Mouse (Mus musculus) intestine, postnatal 0 days (tissue): ENCODE measurements around the gene Ikzf3. TPM values are rescaled to one million over a fixed set of nuclear protein-coding genes. Genes with fewer than 3 reads are reported as not detected.

ENCODE experiments used
- ATAC-seq: fragments of 200-750 bp; cut with Nextera tagmentation; 2 replicates; pipeline ENCODE4 v1.8.0; 2017; ENCODE audit warnings: mild to moderate bottlenecking, moderate TSS enrichment, moderate library complexity
- H3K27ac ChIP-seq: fragments of 300-500 bp; sonication (generic); 2 replicates; pipeline ENCODE4 v1.5.1; 2014; ENCODE audit warnings: mild to moderate bottlenecking, low read depth, low read length, moderate library complexity
- H3K27me3 ChIP-seq: fragments of 300-500 bp; sonication (generic); replicated peaks from 2 replicates; pipeline ENCODE4 v1.6.1; 2014; ENCODE audit warnings: low read length, mixed read lengths; ENCODE audit not compliant: control insufficient read depth, insufficient read depth
- H3K36me3 ChIP-seq: fragments of 300-500 bp; sonication (generic); 2 replicates; pipeline ENCODE4 v1.6.1; 2014; ENCODE audit warnings: mild to moderate bottlenecking, moderate library complexity; ENCODE audit not compliant: control insufficient read depth, insufficient read depth
- H3K4me1 ChIP-seq: fragments of 300-500 bp; sonication (generic); replicated peaks from 2 replicates; pipeline ENCODE4 v1.6.1; 2014; ENCODE audit warnings: antibody characterized with exemption, low read length, mixed read lengths; ENCODE audit not compliant: control insufficient read depth, insufficient read depth
- H3K4me2 ChIP-seq: fragments of 300-500 bp; sonication (generic); replicated peaks from 2 replicates; pipeline ENCODE4 v1.6.1; 2014; ENCODE audit warnings: low read depth, mild to moderate bottlenecking, moderate library complexity
- H3K4me3 ChIP-seq: fragments of 300-500 bp; sonication (generic); 2 replicates; pipeline ENCODE4 v1.5.1; 2014; ENCODE audit warnings: low read depth, low read length
- H3K9ac ChIP-seq: fragments of 300-500 bp; sonication (generic); 2 replicates; pipeline ENCODE4 v1.6.1; 2014; ENCODE audit warnings: mild to moderate bottlenecking, low read depth, low read length
- H3K9me3 ChIP-seq: fragments of 300-500 bp; sonication (generic); 2 replicates; pipeline ENCODE4 v1.6.1; 2016; ENCODE audit warnings: mixed run types; ENCODE audit not compliant: control insufficient read depth
- CTCF ChIP-seq: sonication (generic); IDR thresholded peaks from 2 replicates; pipeline ENCODE4 v1.5.1; 2016; ENCODE audit warnings: low read depth, mild to moderate bottlenecking, control low read depth, antibody characterized with exemption, moderate library complexity
- WGBS: fragments of 180-500 bp; shearing (Covaris S2); extraction: QIAGEN DNeasy Blood & Tissue Kit; methylation state at CpG from one replicate; pipeline ENCODE4 v1.1.7; 2014; 5-methylcytosine and 5-hydroxymethylcytosine counted together
- polyA plus RNA-seq: library from polyadenylated mRNA; unstranded; fragments of >200 nt; fragmentation: Nextera tagmentation; extraction: Ambion mirVana; gene quantifications from 2 replicates; pipeline ENCODE4 v1.2.1, GENCODE M21; 2015

The Ikzf3 gene
- polyA plus RNA-seq, 1 experiment from 2014 or later = 0.20 TPM

- H3K4me3 ChIP-seq = no peak overlapping the region
- H3K4me1 ChIP-seq = no peaks in the 10 kb centered on the region
- ATAC-seq = no peak
- H3K27ac ChIP-seq = no peak overlapping the region
- H3K36me3 ChIP-seq = no peaks in the 10 kb centered on the region
- WGBS = 80% methylated on average over 12 of the region's 12 CpGs
- no peak overlapping the region for H3K4me2 ChIP-seq
- TF ChIP-seq CTCF = no peak
- no peak overlapping the region for H3K9ac ChIP-seq
- no peaks in the 10 kb centered on the region for H3K9me3 ChIP-seq
- no peaks in the 10 kb centered on the region for H3K27me3 ChIP-seq
Observed at GRCm38 (mm10) chr11:98479940-98480497, 65.8 kb downstream of the Ikzf3 start.

- Histone ChIP-seq H3K9me3 (no peaks in the 10 kb centered on the region), H3K9ac (no peak overlapping the region), H3K4me2 (no peak overlapping the region), H3K36me3 (no peaks in the 10 kb centered on the region), H3K27ac (no peak overlapping the region), H3K27me3 (no peaks in the 10 kb centered on the region), H3K4me1 (no peaks in the 10 kb centered on the region), H3K4me3 (no peak overlapping the region)
- 74% methylated on average over 13 of the region's 13 CpGs for WGBS
- TF ChIP-seq CTCF = no peak
- ATAC-seq = no peak
Observed at GRCm38 (mm10) chr11:98479026-98479939, 66.5 kb downstream of the Ikzf3 start.

GRCm38 (mm10) chr11:98477011-98477701 is 68.7 kb downstream of the Ikzf3 start:
- Histone ChIP-seq H3K27ac (no peak overlapping the region), H3K9me3 (no peaks in the 10 kb centered on the region), H3K4me2 (no peak overlapping the region), H3K4me1 (no peaks in the 10 kb centered on the region), H3K4me3 (no peak overlapping the region), H3K36me3 (no peaks in the 10 kb centered on the region), H3K9ac (no peak overlapping the region), H3K27me3 (no peaks in the 10 kb centered on the region)
- TF ChIP-seq CTCF = no peak
- 55% methylated on average over 14 of the region's 14 CpGs for WGBS
- ATAC-seq = no peak

- ATAC-seq = no peak
- Histone ChIP-seq H3K9me3 (no peaks in the 10 kb centered on the region), H3K27me3 (no peaks in the 10 kb centered on the region), H3K4me1 (no peaks in the 10 kb centered on the region), H3K27ac (no peak overlapping the region), H3K36me3 (no peaks in the 10 kb centered on the region), H3K9ac (no peak overlapping the region), H3K4me3 (no peak overlapping the region), H3K4me2 (no peak overlapping the region)
- WGBS = 58% methylated on average over 4 of the region's 4 CpGs
- TF ChIP-seq CTCF = no peak
Observed at GRCm38 (mm10) chr11:98476434-98476807, 69.4 kb downstream of the Ikzf3 start.

GRCm38 (mm10) chr11:98475630-98476433 is 70.0 kb downstream of the Ikzf3 start:
- Histone ChIP-seq H3K4me1 (no peaks in the 10 kb centered on the region), H3K9me3 (no peaks in the 10 kb centered on the region), H3K36me3 (no peaks in the 10 kb centered on the region), H3K9ac (no peak overlapping the region), H3K4me2 (no peak overlapping the region), H3K4me3 (no peak overlapping the region), H3K27me3 (no peaks in the 10 kb centered on the region), H3K27ac (no peak overlapping the region)
- no peak for ATAC-seq
- 86% methylated on average over 9 of the region's 9 CpGs for WGBS
- TF ChIP-seq CTCF = no peak
